Mouse (Mus musculus) myocyte (in vitro differentiated cells): ENCODE results near the gene Otop3.

Experiments
- CEBPB ChIP-seq: IDR thresholded peaks from 2 replicates; pipeline ENCODE4 v1.6.1; 2011; ENCODE audit warnings: mild to moderate bottlenecking, moderate library complexity; ENCODE audit not compliant: poor library complexity, insufficient read depth, severe bottlenecking
- POLR2A ChIP-seq: IDR thresholded peaks from one replicate; pipeline ENCODE4 v1.6.1; 2011; ENCODE audit warnings: low read depth, mild to moderate bottlenecking, control low read depth, moderate library complexity; ENCODE audit not compliant: insufficient read length

GRCm38 (mm10) chr11:115301351-115301750 is 33.2 kb upstream of the Otop3 start:
- TF ChIP-seq CEBPB: no peak
- no peak for TF ChIP-seq POLR2A
